Mouse (Mus musculus): ENCODE measurements around the gene Gm13276.
"Not testable (repeated sequence)": the region's sequence is repeated elsewhere in the genome, so short reads cannot be mapped to it uniquely, and the experiment has no call there.

DNA sequence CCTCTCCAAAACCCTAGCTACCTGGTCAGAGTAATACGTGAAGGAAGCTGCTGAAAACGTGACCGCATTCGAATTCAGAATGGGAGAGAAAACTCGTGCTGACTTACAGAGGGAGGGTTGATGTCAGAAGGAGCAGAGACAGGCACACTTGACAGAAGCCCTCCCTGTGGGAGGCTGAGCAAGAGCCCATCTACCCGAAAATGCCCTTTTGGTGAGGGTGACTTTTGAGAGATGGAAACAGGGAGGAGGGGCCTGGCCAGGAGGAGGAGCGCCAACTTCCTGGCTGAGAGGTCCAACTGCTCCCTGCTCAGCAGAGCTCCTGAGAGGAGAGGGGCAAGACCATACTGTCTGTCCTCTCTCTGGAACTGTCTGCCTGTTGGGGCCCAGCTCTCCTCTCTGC lies 13.9 kb downstream of the Gm13276 start, which contains the start of gene Gm13285:
- not testable (repeated sequence) for TF ChIP-seq GABPA (IDR thresholded peaks at IDR 0.05; ENCODE audit: low read depth, low read length); EP300 (IDR thresholded peaks at IDR 0.05; ENCODE audit: low read depth in 1 of 2, low read length in 2 of 2); POLR2A (IDR thresholded peaks at IDR 0.05; ENCODE audit: control insufficient read depth in 1 of 2, insufficient read depth in 1 of 2, low read depth in 1 of 2, low read length in 2 of 2, poor library complexity in 1 of 2); MXI1 (IDR thresholded peaks at IDR 0.05; ENCODE audit: low read depth, low read length); MEF2A (IDR thresholded peaks at IDR 0.05; ENCODE audit: extremely low read depth, insufficient replicate concordance, low read depth, low read length, poor library complexity, severe bottlenecking); NELFE (IDR thresholded peaks at IDR 0.05; ENCODE audit: low read depth, low read length); USF1 (IDR thresholded peaks at IDR 0.05; ENCODE audit: low read depth, low read length); CTCF (IDR thresholded peaks at IDR 0.05 in 2 of 3, conservative IDR thresholded peaks at IDR 0.05 in 1 of 3; ENCODE audit: control insufficient read depth in 1 of 3, insufficient read depth in 1 of 3, low read depth in 2 of 3, low read length in 3 of 3, poor library complexity in 1 of 3, severe bottlenecking in 1 of 3); MYC (IDR thresholded peaks at IDR 0.05; ENCODE audit: low read depth, low read length)
